Mouse (Mus musculus) heart, embryonic 14.5 days (tissue): Measurements from ENCODE around the gene Fryl. TPM values are rescaled to one million over a fixed set of nuclear protein-coding genes. Genes with fewer than 3 reads are reported as not detected.
A peak's percentile ranks its signal among the peaks of the same experiment; 100 is the strongest.
"Not testable (repeated sequence)": the region's sequence is repeated elsewhere in the genome, so short reads cannot be mapped to it uniquely, and the experiment has no call there.

Source experiments
- ATAC-seq: fragments of 200-750 bp; cut with Nextera tagmentation; 2 replicates; pipeline ENCODE4 v1.8.0; 2017; ENCODE audit warnings: low read depth, moderate TSS enrichment; ENCODE audit not compliant: insufficient number of reproducible peaks, insufficient read depth, low FRiP score
- H3K27ac ChIP-seq, 2 experiments: fragments of 200-500 bp in 1 of 2; fragments of 300-500 bp in 1 of 2; sonication (generic) in 1 of 2; replicated peaks in 1 of 2; 2 replicates each; pipeline ENCODE4 v1.5.1; 2012 to 2014; ENCODE audit warnings: low read depth in 2 of 2, low read length in 2 of 2, control low read depth in 1 of 2, mild to moderate bottlenecking in 1 of 2, mixed read lengths in 1 of 2; ENCODE audit not compliant: control insufficient read depth in 1 of 2, insufficient read depth in 1 of 2
- H3K27me3 ChIP-seq: fragments of 300-500 bp; sonication (generic); 2 replicates; pipeline ENCODE4 v1.6.1; 2014; ENCODE audit warnings: mild to moderate bottlenecking, low read length, control low read depth; ENCODE audit not compliant: control insufficient read depth, insufficient read depth
- H3K36me3 ChIP-seq: fragments of 300-500 bp; sonication (generic); 2 replicates; pipeline ENCODE4 v1.6.1; 2014; ENCODE audit warnings: mild to moderate bottlenecking, control low read depth, low read length, mixed read lengths; ENCODE audit not compliant: control insufficient read depth, insufficient read depth
- H3K4me1 ChIP-seq, 2 experiments: fragments of 200-500 bp in 1 of 2; fragments of 300-500 bp in 1 of 2; sonication (generic) in 1 of 2; 2 replicates each; pipeline ENCODE4 v1.6.1; 2012 to 2014; ENCODE audit warnings: low read length in 2 of 2, control low read depth in 1 of 2, mixed read lengths in 1 of 2; ENCODE audit not compliant: control insufficient read depth in 2 of 2, insufficient read depth in 2 of 2
- H3K4me2 ChIP-seq: fragments of 300-500 bp; sonication (generic); 2 replicates; pipeline ENCODE4 v1.6.1; 2014; ENCODE audit warnings: mild to moderate bottlenecking, low read length
- H3K4me3 ChIP-seq, 2 experiments: fragments of 200-500 bp in 1 of 2; fragments of 300-500 bp in 1 of 2; sonication (generic) in 1 of 2; 2 replicates each; pipeline ENCODE4 v1.5.1; 2012 to 2014; ENCODE audit warnings: low read length in 2 of 2, mild to moderate bottlenecking in 2 of 2, control low read depth in 1 of 2, low read depth in 1 of 2, moderate library complexity in 1 of 2; ENCODE audit not compliant: control insufficient read depth in 1 of 2, insufficient read depth in 1 of 2
- H3K9ac ChIP-seq: fragments of 300-500 bp; sonication (generic); 2 replicates; pipeline ENCODE4 v1.6.1; 2014; ENCODE audit warnings: mild to moderate bottlenecking, low read length
- H3K9me3 ChIP-seq: fragments of 300-500 bp; sonication (generic); 2 replicates; pipeline ENCODE4 v1.6.1; 2016; ENCODE audit warnings: low read length, control low read depth; ENCODE audit not compliant: control insufficient read depth
- WGBS: fragments of 180-500 bp; shearing (Covaris S2); extraction: QIAGEN DNeasy Blood & Tissue Kit; methylation state at CpG from one replicate; pipeline ENCODE4 v1.1.7; 2014; 5-methylcytosine and 5-hydroxymethylcytosine counted together
- polyA plus RNA-seq: library from polyadenylated mRNA; unstranded; fragments of >200 nt; fragmentation: Nextera tagmentation; extraction: Ambion mirVana; gene quantifications from 2 replicates; pipeline ENCODE4 v1.2.1, GENCODE M21; 2014

The Fryl gene
- polyA plus RNA-seq, 1 experiment from 2014 or later: 35.0 TPM

GRCm38 (mm10) chr5:73032481-73032880 lies 223.9 kb downstream of the Fryl start:
- no peak for ATAC-seq
- Histone ChIP-seq H3K4me2 (no peak overlapping the region), H3K4me1 (peaks cover 6 to 7% of the 10 kb centered on the region in 2 experiments; a peak in 2 of 4 replicates), H3K36me3 (peaks cover 67% of the 10 kb centered on the region), H3K9ac (no peak overlapping the region), H3K27ac (no peak overlapping the region), H3K4me3 (no peak overlapping the region), H3K9me3 (no peaks in the 10 kb centered on the region), H3K27me3 (no peaks in the 10 kb centered on the region)
- 89% methylated on average over 11 of the region's 11 CpGs for WGBS

GRCm38 (mm10) chr5:73028646-73029045 lies 227.8 kb downstream of the Fryl start:
- Histone ChIP-seq H3K4me2 (no peak overlapping the region), H3K4me3 (no peak overlapping the region), H3K27me3 (no peaks in the 10 kb centered on the region), H3K36me3 (peaks cover 82% of the 10 kb centered on the region), H3K9me3 (no peaks in the 10 kb centered on the region), H3K9ac (no peak overlapping the region), H3K4me1 (peaks cover 6 to 7% of the 10 kb centered on the region in 2 experiments; a peak in 2 of 4 replicates), H3K27ac (no peak overlapping the region; a peak in 1 of 4 replicates)
- 0 out of 2 replicates have a peak, but pooled peaks have one; percentile 61 for ATAC-seq
- WGBS: 46% methylated on average over 13 of the region's 13 CpGs

- Histone ChIP-seq H3K4me3 (no peak overlapping the region), H3K27ac (no peak overlapping the region), H3K36me3 (peaks cover 62% of the 10 kb centered on the region), H3K9me3 (no peaks in the 10 kb centered on the region), H3K4me2 (no peak overlapping the region), H3K27me3 (no peaks in the 10 kb centered on the region), H3K4me1 (peaks cover 4% of the 10 kb centered on the region in 2 experiments; a peak in 2 of 4 replicates), H3K9ac (no peak overlapping the region)
- WGBS: 92% methylated on average over 13 of the region's 13 CpGs
- no peak for ATAC-seq
Observed at GRCm38 (mm10) chr5:73023801-73024200, 232.6 kb downstream of the Fryl start.

- H3K27ac ChIP-seq: no peak overlapping the region
- H3K4me2 ChIP-seq: no peak overlapping the region
- no peak overlapping the region for H3K9ac ChIP-seq
- 54% methylated on average over 9 of the region's 9 CpGs for WGBS
- H3K36me3 ChIP-seq: no peaks in the 10 kb centered on the region
- peaks cover 4% of the 10 kb centered on the region; the same call in 1 of the 2 replicates for H3K27me3 ChIP-seq
- no peak overlapping the region for H3K4me3 ChIP-seq
- H3K4me1 ChIP-seq: peaks cover 0 to 3% of the 10 kb centered on the region in 2 experiments; a peak in 1 of 4 replicates
- H3K9me3 ChIP-seq: no peaks in the 10 kb centered on the region
- no peak for ATAC-seq
Observed at GRCm38 (mm10) chr5:73014745-73015144, 241.7 kb downstream of the Fryl start.

- Histone ChIP-seq H3K4me3 (peak overlapping the region; percentile 39 to 43), H3K9ac (peak overlapping the region; percentile 58), H3K4me2 (peak overlapping the region; percentile 82)
- ATAC-seq: peak; percentile 61; the same call in 1 of the 2 replicates
- H3K36me3 ChIP-seq, H3K4me1 ChIP-seq, H3K9me3 ChIP-seq, H3K27me3 ChIP-seq, H3K27ac ChIP-seq: not testable (repeated sequence)
- 3% methylated on average over 39 of the region's 65 CpGs for WGBS
Observed at GRCm38 (mm10) chr5:73013611-73014287, 242.7 kb downstream of the Fryl start.

- H3K4me2 ChIP-seq: peak overlapping the region; percentile 82
- not testable (repeated sequence) for H3K9me3 ChIP-seq, H3K27me3 ChIP-seq, H3K36me3 ChIP-seq, ATAC-seq, H3K4me1 ChIP-seq, H3K9ac ChIP-seq, H3K27ac ChIP-seq
- 24% methylated on average over 23 of the region's 27 CpGs for WGBS
- peak overlapping the region; percentile 39 to 43; a peak in 3 of 4 replicates for H3K4me3 ChIP-seq
Observed at GRCm38 (mm10) chr5:73012884-73013610, 243.4 kb downstream of the Fryl start.

- H3K9ac ChIP-seq, H3K4me1 ChIP-seq, H3K4me2 ChIP-seq, H3K9me3 ChIP-seq, H3K36me3 ChIP-seq, ATAC-seq, H3K27ac ChIP-seq, H3K4me3 ChIP-seq: not testable (repeated sequence)
- peaks cover 15% of the 10 kb centered on the region for H3K27me3 ChIP-seq
- WGBS: 89% methylated on average over 14 of the region's 16 CpGs
Observed at GRCm38 (mm10) chr5:73011806-73012205, 244.6 kb downstream of the Fryl start.
